Mouse (Mus musculus): ENCODE measurements around the gene Ccl1.

Gene Ccl1

GRCm38 (mm10) chr11:82305590-82305989, at the start of gene Ccl1:
Ccl1 (minus strand) TSS chr11:82305690.
- DNase-seq: no peak

- no peak for DNase-seq
Measured at GRCm38 (mm10) chr11:82351039-82351438, 45.5 kb upstream of the Ccl1 start.

GRCm38 (mm10) chr11:82340900-82341299, 35.4 kb upstream of the Ccl1 start:
- DNase-seq: no peak

- no peak for DNase-seq
Measured at GRCm38 (mm10) chr11:82340416-82340815, 34.9 kb upstream of the Ccl1 start.

DNA sequence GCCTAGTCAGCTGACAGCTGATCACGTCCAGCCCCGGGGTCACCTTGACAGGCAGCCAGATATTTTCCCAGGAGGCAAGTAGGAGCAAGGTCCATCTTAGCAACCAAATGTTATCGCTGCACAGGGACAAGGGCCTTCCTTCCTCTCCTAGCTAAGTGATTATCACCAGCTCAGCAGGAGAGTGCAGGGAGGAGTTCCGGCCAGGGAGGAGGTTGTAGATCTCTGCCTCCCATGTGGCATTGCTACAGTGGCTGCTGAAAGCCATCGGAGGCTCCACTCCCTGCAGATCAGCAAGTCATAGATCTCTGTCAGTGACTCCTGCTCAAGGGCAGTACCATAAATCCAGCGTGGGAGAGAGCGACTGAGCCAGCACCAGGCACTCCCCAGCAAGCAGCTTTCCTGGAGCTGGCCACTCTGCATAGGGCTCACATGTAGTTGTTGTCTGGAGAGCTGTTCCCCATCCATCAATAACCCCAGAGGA, 34.5 kb upstream of the Ccl1 start:
- peak; percentile 59 for DNase-seq

- DNase-seq: peak; percentile 6
Measured at GRCm38 (mm10) chr11:82313153-82313552, 7.7 kb upstream of the Ccl1 start.

GRCm38 (mm10) chr11:82310336-82311045, 5.0 kb upstream of the Ccl1 start:
- no peak for DNase-seq

DNA sequence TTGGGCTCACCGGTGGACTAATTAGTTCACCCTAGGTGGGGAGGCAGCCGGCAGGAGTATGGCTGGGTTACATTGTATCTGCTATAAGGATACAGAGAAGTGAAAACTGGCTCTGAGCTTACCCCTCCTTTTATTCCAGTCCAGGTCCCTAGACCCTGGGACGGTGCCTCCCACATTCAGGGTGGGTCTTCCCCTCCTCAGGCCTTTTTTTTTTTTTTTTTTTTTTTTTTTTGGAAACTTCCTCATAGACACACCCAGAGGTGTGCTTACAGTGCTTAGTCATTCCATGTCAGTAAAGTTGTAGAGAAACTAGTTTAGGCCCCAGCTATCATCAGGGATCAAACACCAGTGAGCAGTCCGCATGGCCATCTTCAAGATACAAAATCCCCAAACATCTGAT, 7.6 kb downstream of the Ccl1 start:
- DNase-seq: no peak

GRCm38 (mm10) chr11:82290841-82291240, 14.6 kb downstream of the Ccl1 start:
- DNase-seq: no peak

DNA sequence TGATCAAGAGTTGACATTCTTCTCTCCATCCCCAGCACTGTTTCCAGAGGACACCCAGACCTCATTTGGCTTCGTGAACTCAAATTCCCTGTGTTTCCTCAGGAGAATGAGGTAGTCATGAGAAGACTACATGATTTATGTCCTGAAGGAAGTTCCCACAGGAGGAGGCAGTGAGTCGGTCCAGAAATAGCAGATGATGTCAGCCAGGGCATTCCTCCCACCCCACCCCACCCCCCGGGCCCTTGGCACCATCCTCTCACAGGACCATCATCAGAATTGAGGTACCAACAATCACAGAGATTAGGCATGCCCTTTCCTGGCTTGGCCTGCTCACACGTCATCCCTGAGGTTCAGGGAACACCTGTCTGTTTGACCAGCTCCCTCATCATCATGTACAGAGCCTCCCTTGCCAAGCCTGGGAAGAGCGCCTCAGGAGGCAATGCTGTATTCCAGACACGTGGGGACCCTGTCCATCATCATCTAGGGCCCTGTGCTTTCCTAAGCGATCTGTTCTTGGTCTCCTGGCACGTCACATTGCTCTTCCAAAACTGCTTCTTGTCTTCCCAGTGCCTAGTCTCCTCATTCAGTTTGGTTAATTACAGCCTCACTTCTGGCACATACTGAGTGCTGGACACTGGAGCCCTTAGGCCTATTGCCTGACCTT, 31.2 kb downstream of the Ccl1 start:
- DNase-seq: no peak

GRCm38 (mm10) chr11:82259131-82259530, 46.4 kb downstream of the Ccl1 start:
- no peak for DNase-seq

DNA sequence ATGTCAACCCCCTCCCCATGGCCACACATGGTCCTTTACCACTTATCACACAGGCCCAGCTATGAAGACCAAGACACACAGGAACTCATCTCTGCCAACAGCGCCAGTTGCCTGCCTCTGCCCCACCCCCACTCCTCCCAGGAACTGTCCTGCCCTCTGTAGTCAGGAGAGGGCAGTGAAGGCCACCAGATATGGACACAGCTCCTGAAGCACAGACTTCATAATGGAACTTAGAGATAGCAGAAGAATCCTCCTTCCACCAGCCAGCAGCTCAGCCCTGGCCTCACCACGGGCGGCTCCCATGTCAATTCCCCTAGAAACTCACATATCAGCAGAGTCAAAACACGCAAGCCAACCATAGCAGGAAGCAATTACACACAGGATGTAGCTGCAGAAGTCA, 49.9 kb downstream of the Ccl1 start:
- peak; percentile 22 for DNase-seq

GRCm38 (mm10) chr11:82253421-82253820, 52.1 kb downstream of the Ccl1 start:
- no peak for DNase-seq

GRCm38 (mm10) chr11:82251251-82251650, 54.2 kb downstream of the Ccl1 start:
- no peak for DNase-seq

- DNase-seq: no peak
Measured at GRCm38 (mm10) chr11:82249945-82250344, 55.5 kb downstream of the Ccl1 start.

GRCm38 (mm10) chr11:82237439-82237838, 68.1 kb downstream of the Ccl1 start:
- DNase-seq: no peak

GRCm38 (mm10) chr11:82235551-82236207, 69.8 kb downstream of the Ccl1 start:
- DNase-seq: peak; percentile 49

- DNase-seq: no peak
Measured at GRCm38 (mm10) chr11:82233991-82234390, 71.5 kb downstream of the Ccl1 start.

- DNase-seq: no peak
Measured at GRCm38 (mm10) chr11:82226976-82227375, 78.5 kb downstream of the Ccl1 start.

GRCm38 (mm10) chr11:82225936-82226335, 79.6 kb downstream of the Ccl1 start:
- no peak for DNase-seq

- DNase-seq: no peak
Measured at GRCm38 (mm10) chr11:82216531-82216930, 89.0 kb downstream of the Ccl1 start.

- DNase-seq: no peak
Measured at GRCm38 (mm10) chr11:82214405-82214804, 91.1 kb downstream of the Ccl1 start.

DNA sequence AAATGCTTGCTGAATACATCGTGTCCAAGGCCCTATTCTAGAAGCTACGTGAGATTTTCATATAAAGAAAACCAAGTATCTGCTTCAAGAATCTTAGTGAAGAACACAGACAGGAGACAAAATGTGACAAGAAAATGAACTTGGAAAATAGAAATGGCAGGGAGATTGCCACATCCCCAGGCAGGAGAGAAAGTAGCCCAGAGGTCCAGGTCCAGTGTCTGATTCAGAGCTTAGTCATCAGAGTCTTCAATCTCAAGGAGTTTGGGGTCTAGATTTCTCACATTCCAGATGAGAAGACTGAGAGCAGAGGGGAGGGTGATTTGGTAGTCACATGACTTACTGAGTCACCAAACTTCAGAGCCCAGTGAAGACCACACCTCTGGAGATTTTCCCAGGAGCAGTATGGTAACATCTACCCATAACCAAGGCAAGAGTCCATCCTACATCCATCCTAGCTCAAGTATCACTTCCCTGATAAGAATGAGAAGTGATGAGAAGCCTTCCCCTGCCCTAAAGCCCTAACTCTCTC, 98.5 kb downstream of the Ccl1 start:
- no peak for DNase-seq

- DNase-seq: no peak
Measured at GRCm38 (mm10) chr11:82205221-82205620, 100.3 kb downstream of the Ccl1 start.
